Mouse (Mus musculus): ENCODE results near the gene Clpsl2. TPM values are rescaled to one million over a fixed set of nuclear protein-coding genes. Genes with fewer than 3 reads are reported as not detected.

The Clpsl2 gene
- polyA plus RNA-seq, 1 experiment, result not detected

DNA sequence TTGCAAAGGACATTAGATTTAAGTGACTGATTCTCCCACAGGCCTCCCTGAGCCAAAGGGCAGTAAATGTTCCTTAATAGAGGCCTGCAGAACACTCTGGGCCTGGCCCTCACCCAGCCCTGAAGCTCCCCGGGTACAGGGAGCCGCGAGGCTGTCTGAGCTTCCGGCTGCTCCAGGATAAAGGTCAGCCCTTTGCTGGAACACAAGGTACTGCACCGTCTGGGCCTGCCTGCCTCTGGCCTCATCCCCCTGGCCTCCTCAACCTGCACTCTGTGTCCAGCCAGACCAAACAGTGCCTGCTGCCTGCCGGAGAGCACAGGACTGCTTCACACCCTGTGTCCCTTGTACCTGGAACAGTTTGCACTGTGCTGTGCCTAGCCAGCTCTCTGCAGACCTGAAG, 36.5 kb upstream of the Clpsl2 start:
- H3K27ac ChIP-seq (ENCODE audit: insufficient read depth, low read length), result no peak overlapping the region
- H3K4me1 ChIP-seq (ENCODE audit: control insufficient read depth, insufficient read depth, low read length), result peaks cover 2% of the 10 kb centered on the region; the same call in 1 of the 2 replicates
- H3K4me3 ChIP-seq (ENCODE audit: insufficient read depth, low read length), result no peak overlapping the region
- no peak for TF ChIP-seq CTCF (IDR thresholded peaks at IDR 0.05; ENCODE audit: extremely low read depth, insufficient read depth, low read length)
- no peak for TF ChIP-seq POLR2A (IDR thresholded peaks at IDR 0.05; ENCODE audit: extremely low read depth, insufficient read depth, low read length)

DNA sequence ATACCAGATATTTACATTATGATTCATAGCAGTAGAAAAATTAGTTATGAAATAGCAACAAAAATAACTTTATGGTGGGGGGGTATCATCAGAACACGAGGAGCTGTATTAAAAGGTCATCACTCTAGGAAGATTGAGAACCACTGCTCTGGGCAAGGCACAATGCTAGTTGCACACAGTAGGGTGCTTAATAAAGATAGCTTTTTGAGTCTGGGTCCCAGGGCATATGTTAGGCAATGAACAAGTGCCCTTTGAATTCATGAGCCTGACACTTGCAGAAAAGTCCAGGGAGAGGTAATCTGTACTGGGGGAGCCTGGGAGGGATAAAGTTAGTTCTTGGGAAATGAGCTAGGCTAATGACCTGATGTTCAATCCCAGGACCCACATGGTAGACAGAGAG, 35.9 kb upstream of the Clpsl2 start:
- no peak for TF ChIP-seq CTCF (IDR thresholded peaks at IDR 0.05; ENCODE audit: extremely low read depth, insufficient read depth, low read length)
- TF ChIP-seq POLR2A (IDR thresholded peaks at IDR 0.05; ENCODE audit: extremely low read depth, insufficient read depth, low read length), result no peak
- no peak overlapping the region for H3K27ac ChIP-seq (ENCODE audit: insufficient read depth, low read length)

GRCm38 (mm10) chr17:28513844-28514243, 35.4 kb upstream of the Clpsl2 start:
- H3K27ac ChIP-seq (ENCODE audit: insufficient read depth, low read length), result 0 out of 2 replicates have a peak overlapping the region, but pooled peaks have one; percentile 32
- no peak for TF ChIP-seq POLR2A (IDR thresholded peaks at IDR 0.05; ENCODE audit: extremely low read depth, insufficient read depth, low read length)
- TF ChIP-seq CTCF (IDR thresholded peaks at IDR 0.05; ENCODE audit: extremely low read depth, insufficient read depth, low read length), result no peak
- H3K4me1 ChIP-seq (ENCODE audit: control insufficient read depth, insufficient read depth, low read length), result peaks cover 5% of the 10 kb centered on the region; the same call in 1 of the 2 replicates
- H3K4me3 ChIP-seq (ENCODE audit: insufficient read depth, low read length), result no peak overlapping the region

More for the DNA sequence above, 35.9 kb upstream of the Clpsl2 start:
- no peak overlapping the region for H3K4me3 ChIP-seq (ENCODE audit: insufficient read depth, low read length)
- H3K4me1 ChIP-seq (ENCODE audit: control insufficient read depth, insufficient read depth, low read length), result peaks cover 4% of the 10 kb centered on the region; the same call in 1 of the 2 replicates

- TF ChIP-seq CTCF (IDR thresholded peaks at IDR 0.05; ENCODE audit: extremely low read depth, insufficient read depth, low read length), result no peak
- H3K4me1 ChIP-seq (ENCODE audit: control insufficient read depth, insufficient read depth, low read length), result peaks cover 5% of the 10 kb centered on the region; the same call in 1 of the 2 replicates
- H3K27ac ChIP-seq (ENCODE audit: insufficient read depth, low read length), result no peak overlapping the region
- no peak overlapping the region for H3K4me3 ChIP-seq (ENCODE audit: insufficient read depth, low read length)
These were observed 34.7 kb upstream of the Clpsl2 start for GRCm38 (mm10) chr17:28514555-28514954.

GRCm38 (mm10) chr17:28515431-28516341, 33.5 kb upstream of the Clpsl2 start:
- Histone ChIP-seq H3K4me1 (ENCODE audit: control insufficient read depth, insufficient read depth, low read length) (peaks cover 5% of the 10 kb centered on the region; the same call in 1 of the 2 replicates), H3K27ac (ENCODE audit: insufficient read depth, low read length) (no peak overlapping the region), H3K4me3 (ENCODE audit: insufficient read depth, low read length) (no peak overlapping the region)
- no peak for TF ChIP-seq POLR2A (IDR thresholded peaks at IDR 0.05; ENCODE audit: extremely low read depth, insufficient read depth, low read length)
- no peak for TF ChIP-seq CTCF (IDR thresholded peaks at IDR 0.05; ENCODE audit: extremely low read depth, insufficient read depth, low read length)

DNA sequence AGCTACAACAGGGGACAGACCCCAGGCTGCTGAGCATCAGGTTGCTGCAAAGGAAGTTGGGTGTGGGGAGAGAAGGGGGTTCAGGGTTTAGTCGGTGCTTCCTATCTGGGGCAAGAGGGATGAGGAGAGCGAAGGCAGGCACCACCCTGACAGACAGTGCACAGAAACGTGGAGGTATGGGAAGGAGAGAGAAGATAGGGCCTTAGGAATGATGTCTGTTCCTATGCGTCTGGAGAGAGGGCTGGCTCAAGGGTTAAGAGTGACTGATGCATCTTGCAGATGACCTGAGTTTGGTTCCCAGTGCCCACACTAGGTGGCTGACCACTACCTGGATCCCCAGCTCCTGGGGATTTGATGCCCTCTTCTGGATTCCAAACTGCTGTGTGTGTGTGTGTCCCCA, 32.3 kb upstream of the Clpsl2 start:
- Histone ChIP-seq H3K4me3 (ENCODE audit: insufficient read depth, low read length) (peak overlapping the region; percentile 39; the same call in 1 of the 2 replicates), H3K27ac (ENCODE audit: insufficient read depth, low read length) (no peak overlapping the region)
- TF ChIP-seq POLR2A (IDR thresholded peaks at IDR 0.05; ENCODE audit: extremely low read depth, insufficient read depth, low read length), result no peak
- no peak for TF ChIP-seq CTCF (IDR thresholded peaks at IDR 0.05; ENCODE audit: extremely low read depth, insufficient read depth, low read length)

DNA sequence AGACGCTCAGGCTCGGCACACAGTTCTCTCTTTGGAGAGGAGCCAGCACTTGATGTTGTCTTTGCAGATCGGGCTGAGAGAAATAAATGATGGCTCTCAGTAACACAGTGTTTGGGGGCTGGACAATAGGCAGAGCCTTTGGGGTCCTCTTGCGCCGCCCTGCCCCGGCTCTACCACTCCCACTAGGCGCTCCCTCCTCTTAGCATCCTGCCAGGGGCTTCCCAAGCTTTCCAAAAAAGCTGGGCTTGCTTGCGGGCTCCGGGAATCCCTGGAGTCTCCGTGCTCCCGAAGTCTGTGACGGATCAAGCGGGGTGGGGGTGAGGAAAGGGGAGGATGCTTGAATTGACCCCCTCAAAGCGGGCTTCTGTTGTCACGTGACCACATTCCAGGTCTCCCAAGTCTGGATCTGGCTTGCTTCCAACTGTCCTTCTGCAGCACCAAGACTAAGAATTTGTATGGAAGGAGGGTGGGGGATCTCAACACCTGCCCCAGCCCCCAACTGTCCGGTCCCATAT, 31.7 kb upstream of the Clpsl2 start, which contains the start of gene Fkbp5:
Gene Fkbp5 (minus strand): TSS at position 87 of the 515 bp plus-strand sequence.
- TF ChIP-seq POLR2A (IDR thresholded peaks at IDR 0.05; ENCODE audit: extremely low read depth, insufficient read depth, low read length) (no peak), CTCF (IDR thresholded peaks at IDR 0.05; ENCODE audit: extremely low read depth, insufficient read depth, low read length) (no peak)
- H3K4me3 ChIP-seq (ENCODE audit: insufficient read depth, low read length), result peak within 1 kb of the TSS; percentile 39
- H3K4me1 ChIP-seq (ENCODE audit: control insufficient read depth, insufficient read depth, low read length), result peaks cover 11% of the 10 kb centered on the region; the same call in 1 of the 2 replicates
- H3K27ac ChIP-seq (ENCODE audit: insufficient read depth, low read length), result peak within 1 kb of the TSS; percentile 95

More for the DNA sequence above, 32.3 kb upstream of the Clpsl2 start:
- H3K4me1 ChIP-seq (ENCODE audit: control insufficient read depth, insufficient read depth, low read length), result peaks cover 8% of the 10 kb centered on the region; the same call in 1 of the 2 replicates

- TF ChIP-seq CTCF (IDR thresholded peaks at IDR 0.05; ENCODE audit: extremely low read depth, insufficient read depth, low read length) (no peak), POLR2A (IDR thresholded peaks at IDR 0.05; ENCODE audit: extremely low read depth, insufficient read depth, low read length) (no peak)
- H3K27ac ChIP-seq (ENCODE audit: insufficient read depth, low read length), result peak overlapping the region; percentile 95
These were observed 31.1 kb upstream of the Clpsl2 start for GRCm38 (mm10) chr17:28517956-28518614.

DNA sequence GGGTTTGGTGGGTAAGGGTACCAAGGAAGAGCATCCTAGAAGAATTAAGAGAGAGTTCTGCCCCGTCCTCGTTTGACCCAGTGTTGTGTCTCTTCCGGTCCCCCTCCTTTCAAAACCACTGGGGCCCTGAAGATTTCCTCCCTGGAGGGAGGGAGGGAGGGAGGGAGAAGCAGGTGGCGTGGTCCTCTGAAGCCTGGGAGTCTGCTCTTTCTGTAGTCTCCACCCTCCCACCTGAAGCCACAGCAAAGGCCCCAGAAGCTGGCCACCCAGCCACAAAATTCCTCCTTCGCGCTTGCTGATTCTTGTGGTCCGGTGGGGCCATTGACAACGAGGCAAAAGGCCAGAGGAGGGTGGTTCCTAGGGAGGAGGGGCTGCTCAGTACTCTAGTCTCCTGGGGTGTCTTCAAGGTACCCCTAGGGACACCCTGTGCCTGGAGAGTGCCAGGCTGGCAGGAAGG, 30.6 kb upstream of the Clpsl2 start:
- TF ChIP-seq POLR2A (IDR thresholded peaks at IDR 0.05; ENCODE audit: extremely low read depth, insufficient read depth, low read length) (no peak), CTCF (IDR thresholded peaks at IDR 0.05; ENCODE audit: extremely low read depth, insufficient read depth, low read length) (no peak)
- peak overlapping the region; percentile 39; the same call in 1 of the 2 replicates for H3K4me3 ChIP-seq (ENCODE audit: insufficient read depth, low read length)
- peak overlapping the region; percentile 95; the same call in 1 of the 2 replicates for H3K27ac ChIP-seq (ENCODE audit: insufficient read depth, low read length)
- H3K4me1 ChIP-seq (ENCODE audit: control insufficient read depth, insufficient read depth, low read length), result peaks cover 12% of the 10 kb centered on the region; the same call in 1 of the 2 replicates

More at GRCm38 (mm10) chr17:28517956-28518614, 31.1 kb upstream of the Clpsl2 start:
- peak overlapping the region; percentile 39 for H3K4me3 ChIP-seq (ENCODE audit: insufficient read depth, low read length)
- peaks cover 11% of the 10 kb centered on the region; the same call in 1 of the 2 replicates for H3K4me1 ChIP-seq (ENCODE audit: control insufficient read depth, insufficient read depth, low read length)
